Mouse (Mus musculus) gastrocnemius, postnatal 25 days (tissue): Measurements from ENCODE around the gene Muc1. TPM values are rescaled to one million over a fixed set of nuclear protein-coding genes. Genes with fewer than 3 reads are reported as not detected.

Source experiments
- DNase-seq: peaks from one replicate; pipeline ENCODE4 v3.0.0; 2022
- long read RNA-seq, 2 experiments: library from polyadenylated mRNA; stranded (forward); transcript quantifications; one replicate each; pipeline ENCODE4 v2.0.0; 2021
- total RNA-seq, 2 experiments: library from RNA; stranded (reverse); gene quantifications; 1 replicate in 1 of 2; 2 replicates in 1 of 2; pipeline ENCODE4 v1.2.3; 2021

Muc1 gene
- total RNA-seq = under 1 TPM; 0.38 to 0.51 TPM
- long read RNA-seq, experiment 1 = 0 reads
- long read RNA-seq, experiment 2 = 0 reads

DNA sequence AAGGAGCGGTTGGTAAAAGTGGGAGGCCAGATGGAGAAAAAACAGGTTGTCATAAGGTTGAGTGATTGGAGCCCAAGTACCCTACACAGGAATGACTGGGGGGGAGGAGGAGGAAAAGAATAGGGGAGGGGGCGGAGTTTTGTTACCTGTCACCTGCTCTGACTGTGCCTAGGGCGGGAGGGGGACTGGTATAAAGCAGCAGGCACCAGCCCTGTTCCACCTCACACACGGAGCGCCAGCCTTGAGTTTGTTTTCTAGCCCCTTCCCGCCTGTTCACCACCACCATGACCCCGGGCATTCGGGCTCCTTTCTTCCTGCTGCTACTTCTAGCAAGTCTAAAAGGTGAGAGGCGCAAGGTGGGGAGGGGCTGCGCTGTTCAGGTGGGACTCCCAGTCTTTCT is at the start of gene Muc1:
Gene Muc1, plus strand, starts transcription at position 222 of the 400 bp plus-strand sequence.
- DNase-seq = no peak

DNA sequence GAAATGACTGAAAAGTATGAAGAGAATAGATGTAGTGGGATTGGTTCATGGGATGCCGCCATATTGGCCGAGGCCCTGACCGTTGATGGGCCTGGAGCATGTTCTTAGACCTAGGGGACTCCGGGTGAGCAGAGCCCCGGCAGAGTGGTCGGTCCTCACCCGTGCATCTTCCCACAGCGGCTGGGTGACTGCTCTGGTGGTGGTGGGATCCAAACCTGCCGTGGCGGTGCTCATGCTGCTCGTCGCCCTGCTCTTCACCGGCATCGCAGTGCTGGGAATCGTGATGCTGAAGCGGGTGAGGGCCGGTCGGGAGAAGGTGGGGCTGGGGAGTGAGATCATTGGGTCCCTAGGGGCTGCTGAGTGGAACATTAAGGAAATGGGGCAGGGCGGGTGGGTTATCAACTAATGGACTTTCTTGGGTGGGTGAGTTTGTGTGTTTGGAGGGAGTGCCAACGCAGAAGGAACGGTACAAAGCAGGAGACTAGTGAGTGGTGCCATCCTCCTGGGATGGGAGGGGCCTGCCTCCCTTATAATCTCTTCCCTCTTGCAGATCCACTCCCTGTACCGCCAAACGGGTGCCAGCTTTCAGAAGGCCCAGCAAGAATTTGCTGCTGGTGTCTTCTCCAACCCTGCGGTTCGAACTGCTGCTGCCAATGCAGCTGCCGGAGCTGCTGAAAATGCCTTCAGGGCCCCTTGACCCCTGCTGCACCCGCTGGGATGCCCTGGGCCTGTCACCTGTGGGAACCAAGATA is 46.9 kb upstream of the Muc1 start:
- DNase-seq = no peak

DNA sequence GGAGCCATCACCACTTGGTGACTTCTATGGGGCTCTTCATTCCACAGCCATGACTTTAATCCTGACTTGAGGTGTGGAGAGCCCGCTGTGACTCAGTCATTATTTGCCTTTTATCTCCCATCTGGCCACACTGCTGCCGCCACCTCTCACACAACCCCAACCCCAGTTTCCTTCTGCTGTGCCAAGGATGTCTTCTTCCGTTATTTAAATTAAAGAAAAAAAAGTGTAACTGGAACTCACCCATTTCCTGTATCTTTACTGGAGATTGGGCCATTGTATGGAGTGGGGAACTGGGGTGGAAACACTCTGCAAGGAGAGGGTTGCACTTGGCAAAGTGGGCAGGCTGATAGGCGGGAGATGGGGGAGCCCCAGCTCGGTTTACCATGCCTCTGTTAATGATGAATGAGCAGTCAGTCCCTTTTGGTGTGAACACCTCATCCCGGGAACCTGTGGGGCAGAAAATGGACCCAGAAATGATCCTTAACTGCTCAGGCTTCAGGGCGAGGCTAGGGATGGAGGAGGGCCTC is 46.3 kb upstream of the Muc1 start:
- DNase-seq = no peak

DNA sequence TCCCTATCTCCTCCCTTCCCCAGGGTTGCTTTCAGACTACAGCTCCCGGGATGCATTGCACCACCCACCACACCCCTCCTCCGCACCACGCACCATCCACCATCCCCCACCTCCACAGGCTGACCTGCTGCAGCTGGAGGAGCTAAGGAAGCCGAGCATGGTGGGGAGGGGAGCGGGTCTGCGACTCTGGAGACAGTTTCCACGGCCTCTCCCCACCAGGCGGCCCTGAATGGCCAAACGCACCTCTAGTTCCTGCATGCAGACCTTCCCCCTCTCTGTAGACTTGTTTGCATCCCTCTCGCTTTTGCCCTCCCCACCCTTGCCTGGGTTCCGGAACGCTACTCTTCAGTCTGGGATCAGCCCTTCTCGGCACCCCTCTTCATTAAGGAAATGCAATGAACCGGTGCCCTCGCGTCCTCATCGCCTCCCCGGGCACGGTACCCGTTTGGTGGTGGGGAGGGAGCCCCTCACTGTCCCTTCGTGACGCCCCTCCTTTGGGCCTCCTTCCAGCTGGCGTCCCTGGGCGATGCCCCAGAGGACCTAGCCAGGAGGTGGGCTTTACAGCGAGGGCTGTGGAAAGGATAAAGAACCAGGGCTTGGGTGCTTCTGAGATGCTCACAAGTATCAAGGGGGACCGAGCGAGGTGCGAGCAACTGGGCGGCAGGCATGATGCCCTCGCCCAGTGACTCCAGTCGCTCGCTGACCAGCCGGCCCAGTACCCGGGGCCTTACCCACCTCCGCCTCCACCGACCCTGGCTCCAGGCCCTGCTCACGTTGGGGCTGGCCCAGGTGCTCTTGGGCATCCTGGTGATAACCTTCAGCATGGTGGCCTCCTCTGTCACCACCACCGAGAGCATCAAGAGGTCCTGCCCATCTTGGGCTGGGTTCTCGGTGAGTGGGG is 45.5 kb upstream of the Muc1 start, which contains the start of gene Fam189b:
Gene Fam189b, plus strand, starts transcription at position 86 of the 901 bp plus-strand sequence.
- DNase-seq = peak; percentile 86

DNA sequence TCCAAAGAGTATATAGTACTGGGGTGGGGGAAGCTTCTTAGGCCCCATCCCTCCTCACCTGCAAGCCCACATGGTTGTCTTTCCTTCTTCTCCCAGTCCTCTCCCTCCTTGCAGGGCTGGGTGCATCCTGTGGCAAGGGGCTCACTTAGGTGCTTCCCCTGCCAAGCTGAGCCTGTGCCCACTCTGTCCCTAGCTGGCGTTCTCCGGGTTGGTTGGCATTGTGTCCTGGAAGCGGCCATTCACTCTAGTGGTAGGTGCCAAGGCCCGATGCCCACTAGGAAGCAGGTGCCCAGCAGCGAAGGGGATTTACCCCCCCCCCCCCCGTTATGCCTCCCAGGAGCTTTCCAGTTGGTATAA is 44.9 kb upstream of the Muc1 start:
- DNase-seq = no peak

DNA sequence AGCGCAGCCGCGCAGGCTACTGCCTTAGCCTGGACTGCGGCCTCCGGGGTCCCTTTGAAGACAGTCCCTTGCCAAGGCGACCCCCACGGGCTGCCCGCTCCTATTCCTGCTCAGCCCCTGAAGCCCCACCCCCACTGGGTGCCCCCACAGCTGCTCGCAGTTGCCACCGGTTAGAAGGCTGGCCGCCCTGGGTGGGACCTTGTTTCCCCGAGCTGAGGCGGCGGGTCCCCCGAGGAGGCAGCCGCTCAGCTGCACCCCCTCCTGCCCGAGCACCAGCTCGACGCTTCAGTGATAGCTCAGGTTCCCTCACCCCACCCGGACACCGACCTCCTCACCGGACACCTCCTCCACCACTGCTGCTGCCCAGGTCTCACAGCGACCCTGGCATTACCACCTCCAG is 41.7 kb upstream of the Muc1 start:
- no peak for DNase-seq

DNA sequence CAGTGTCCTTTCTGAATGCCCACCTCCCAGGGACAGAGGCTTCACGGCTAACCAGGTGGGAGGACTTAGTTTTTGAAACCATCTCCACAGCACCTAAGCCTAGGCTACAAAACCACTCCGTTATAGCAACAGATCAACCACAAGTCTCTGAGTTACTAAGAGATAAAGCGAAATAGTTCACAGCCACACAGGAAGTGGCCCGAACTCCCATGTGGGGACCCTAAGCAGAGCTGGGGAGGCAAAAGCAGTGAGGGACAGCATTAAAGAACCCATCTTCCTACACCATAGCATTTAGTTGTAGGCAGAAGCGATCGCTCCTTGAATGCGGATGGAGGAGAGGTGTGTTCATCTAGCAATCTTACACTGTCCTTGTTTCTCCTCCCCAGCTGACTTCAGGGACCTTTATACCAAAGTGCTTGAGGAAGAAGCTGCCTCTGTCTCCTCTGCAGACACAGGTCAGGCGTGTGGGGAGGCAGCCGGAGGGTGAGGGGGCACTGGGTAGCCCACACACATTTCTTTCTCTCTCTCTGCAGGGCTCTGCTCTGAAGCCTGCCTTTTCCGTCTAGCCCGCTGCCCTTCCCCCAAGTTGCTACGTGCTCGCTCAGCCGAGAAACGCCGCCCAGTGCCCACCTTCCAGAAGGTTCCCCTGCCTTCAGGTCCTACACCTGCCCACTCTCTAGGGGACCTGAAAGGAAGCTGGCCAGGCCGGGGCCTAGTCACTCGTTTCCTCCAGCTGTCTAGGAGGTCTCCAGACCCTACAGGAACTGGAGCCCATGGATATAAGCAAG is 41.0 kb upstream of the Muc1 start:
- DNase-seq = no peak

DNA sequence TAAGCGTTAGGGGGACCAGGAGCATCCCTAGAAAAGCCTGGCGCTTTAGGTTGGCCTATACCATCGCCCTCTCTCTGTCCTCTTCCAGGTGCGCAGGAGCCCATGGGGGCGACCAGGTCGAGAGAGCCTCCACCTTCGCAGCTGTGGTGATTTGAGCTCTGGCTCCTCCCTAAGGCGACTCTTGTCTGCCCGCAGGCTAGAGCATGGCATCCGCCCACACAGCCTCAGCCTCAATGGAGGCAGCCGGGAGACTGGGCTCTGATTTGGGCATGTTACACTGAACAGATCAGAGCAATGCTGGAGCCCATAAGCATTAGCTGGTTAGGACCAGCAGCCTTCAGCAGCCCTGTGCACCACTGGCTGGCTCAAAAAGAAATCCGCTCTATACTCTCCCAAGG is 40.4 kb upstream of the Muc1 start:
- no peak for DNase-seq

DNA sequence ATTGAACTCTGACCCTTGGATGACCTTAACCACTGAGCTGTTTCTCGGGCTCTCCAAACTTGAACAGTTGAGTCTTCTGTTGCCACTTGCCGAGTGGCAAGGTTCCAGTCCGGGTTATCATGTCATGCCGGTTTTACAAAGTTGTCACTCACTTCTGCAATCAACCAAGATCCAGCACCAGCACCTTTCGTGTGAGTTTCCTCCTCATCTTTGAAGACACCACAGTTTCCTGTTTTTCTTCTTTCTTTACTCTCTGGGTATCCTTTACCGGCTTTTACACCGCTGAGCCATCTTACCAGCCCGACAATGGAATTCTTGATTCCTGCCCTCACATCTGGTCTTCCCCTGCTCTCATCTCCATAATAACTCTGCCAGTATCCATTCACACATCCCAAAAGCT is 38.4 kb upstream of the Muc1 start:
- no peak for DNase-seq

DNA sequence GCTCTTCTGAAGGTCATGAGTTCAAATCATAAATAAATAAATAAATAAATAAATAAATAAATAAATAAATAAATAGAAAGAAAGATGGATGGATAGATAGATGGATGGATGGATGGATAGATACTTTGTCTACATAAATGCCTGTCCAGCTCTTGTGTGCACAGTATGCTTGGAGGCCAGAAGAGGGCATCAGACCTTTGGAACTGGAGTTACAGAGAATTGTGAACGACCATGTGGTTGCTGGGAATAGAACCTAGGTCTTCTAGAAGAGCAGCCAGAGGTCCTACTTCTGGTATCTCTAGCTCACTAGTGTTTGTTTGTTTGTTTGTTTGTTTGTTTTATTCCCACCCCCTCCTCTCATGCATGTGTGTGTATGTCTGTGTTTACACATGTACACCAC is 35.5 kb upstream of the Muc1 start:
- DNase-seq = no peak

DNA sequence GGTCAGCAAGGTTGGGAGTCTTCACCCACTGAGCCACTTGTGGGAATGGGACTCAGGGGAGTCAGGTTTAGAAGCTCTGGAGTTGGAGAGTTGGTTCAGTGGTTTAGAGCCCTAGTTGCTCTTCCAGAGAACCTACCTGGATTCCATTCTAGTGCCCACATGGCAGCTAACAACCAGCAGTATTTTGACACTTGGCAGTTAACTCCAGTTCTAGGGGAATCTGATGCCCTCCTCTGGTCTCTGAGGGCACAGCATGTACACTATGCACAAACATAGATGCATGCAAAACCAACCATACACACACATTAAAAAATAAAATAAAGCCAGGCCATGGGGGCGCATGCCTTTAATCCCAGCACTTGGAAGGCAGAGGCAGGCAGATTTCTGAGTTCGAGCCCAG is 35.0 kb upstream of the Muc1 start:
- no peak for DNase-seq

DNA sequence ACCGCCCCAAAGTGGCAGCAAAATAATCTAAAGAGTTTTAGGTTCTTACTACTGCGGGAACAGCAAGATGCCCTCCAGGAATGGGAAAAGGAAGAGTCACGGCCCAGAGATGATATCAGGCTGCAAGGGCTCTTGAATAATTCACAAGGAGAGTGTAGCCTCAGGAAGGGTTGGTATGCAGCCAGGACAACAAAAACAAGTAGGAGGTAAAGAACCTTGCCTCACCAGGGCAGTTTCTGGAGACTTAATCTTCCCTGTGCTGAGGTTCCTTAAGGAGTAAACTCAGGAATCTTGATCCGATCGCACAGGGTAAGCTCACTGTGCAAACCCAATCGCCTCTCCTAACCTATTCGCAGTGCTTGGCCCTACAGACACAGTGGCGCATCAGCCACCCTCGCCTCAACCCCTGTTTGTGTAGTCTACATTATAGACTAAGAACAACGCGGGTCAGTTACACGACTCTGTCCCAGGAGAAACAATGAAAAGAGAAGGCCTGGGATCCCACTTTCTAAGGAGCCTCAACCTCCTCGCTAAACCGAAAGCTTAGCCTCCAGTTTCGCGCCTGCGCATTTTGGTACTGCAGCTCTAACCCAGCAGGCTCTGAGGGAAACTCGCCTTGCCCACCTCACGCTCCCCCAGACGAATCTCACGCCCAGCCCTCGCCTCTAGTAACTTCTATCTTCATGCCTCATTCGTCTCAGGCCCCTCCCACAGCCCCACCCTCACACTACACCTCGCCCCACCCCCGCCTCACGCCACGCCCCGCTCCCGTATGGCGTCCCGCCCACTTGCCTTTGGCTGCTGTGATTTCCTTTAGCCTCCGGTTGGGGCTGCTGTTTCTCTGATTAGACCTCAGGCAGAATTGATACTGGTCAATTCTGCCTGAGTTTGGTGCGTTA is 32.6 kb upstream of the Muc1 start:
- peak; percentile 90 for DNase-seq

DNA sequence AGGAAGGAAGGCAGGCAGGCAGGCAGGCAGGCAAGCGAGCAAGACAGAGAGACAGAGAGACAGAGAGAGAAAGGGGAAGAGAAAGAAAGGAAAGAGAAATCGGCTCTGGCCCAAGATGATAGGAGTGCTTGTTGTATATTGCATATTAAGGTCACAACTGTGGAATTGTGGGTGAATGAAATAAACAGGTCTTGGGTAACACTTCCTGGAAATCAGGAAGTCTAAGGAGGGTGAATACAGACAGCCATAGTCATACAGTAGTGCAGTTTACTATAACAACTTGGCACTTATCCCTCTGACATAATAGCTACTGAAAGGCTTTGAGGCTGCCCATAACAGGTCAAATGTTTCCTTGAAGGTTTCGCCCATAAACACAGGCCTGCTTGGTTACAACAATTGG is 29.0 kb upstream of the Muc1 start:
- no peak for DNase-seq

DNA sequence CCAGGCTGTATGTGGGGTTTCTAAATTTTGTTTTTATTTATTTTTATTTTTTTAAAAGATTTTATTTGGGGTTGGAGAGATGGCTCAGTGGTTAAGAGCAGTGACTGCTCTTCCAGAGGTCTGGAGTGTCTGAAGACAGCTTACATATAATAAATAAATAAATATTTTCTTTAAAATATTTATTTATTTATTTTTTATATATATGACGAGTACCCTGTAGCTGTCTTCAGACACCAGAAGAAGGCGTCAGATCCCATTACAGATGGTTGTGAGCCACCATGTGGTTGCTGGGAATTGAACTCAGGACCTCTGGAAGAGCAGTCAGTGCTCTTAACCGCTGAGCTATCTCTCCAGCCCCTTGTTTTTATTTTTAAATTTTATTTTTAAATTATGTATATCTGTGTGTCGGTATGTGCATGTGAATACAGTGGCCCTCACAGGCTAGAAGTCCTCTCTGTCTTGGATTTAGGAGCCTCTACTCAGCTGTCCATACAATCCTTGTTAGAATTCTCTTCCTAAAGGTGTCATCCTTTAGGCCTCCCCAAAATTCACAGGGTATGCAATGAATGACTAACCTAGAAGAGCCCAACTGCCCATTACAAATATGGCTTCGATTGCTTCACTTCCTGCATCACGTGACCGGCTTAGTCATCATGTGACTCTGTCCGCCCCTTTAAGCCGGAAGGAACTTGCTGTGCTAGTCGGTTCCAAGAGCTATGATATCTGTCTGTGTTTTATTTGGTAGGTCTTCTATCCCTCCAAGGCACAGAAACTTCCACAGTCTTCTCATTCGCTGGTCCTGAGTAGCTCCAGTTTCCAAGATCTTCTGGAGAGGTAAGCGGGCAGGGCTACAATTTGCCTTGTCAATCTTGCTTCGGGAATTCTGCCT is 26.4 kb upstream of the Muc1 start, which contains the start of gene Gba:
Gene Gba, plus strand, starts transcription at position 676 of the 889 bp plus-strand sequence.
- peak; percentile 67 for DNase-seq

DNA sequence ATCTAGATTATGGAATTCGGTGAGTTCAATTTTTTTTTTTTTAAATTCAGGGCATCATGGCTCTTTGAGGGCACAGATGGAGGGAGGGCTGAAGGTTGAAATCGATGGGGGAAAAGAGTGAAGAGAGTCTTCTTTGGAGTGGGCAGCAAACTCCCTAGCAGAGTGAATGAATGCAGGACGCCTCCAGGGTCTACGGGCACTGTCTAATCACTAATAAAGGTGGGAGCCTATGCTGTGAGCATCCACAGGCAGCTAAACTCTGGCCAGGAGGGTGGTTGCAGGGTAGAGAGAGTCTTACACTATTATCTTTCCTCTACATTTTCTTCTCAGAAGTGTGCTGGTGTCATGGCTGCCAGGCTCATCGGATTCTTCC is 25.7 kb upstream of the Muc1 start:
- no peak for DNase-seq

DNA sequence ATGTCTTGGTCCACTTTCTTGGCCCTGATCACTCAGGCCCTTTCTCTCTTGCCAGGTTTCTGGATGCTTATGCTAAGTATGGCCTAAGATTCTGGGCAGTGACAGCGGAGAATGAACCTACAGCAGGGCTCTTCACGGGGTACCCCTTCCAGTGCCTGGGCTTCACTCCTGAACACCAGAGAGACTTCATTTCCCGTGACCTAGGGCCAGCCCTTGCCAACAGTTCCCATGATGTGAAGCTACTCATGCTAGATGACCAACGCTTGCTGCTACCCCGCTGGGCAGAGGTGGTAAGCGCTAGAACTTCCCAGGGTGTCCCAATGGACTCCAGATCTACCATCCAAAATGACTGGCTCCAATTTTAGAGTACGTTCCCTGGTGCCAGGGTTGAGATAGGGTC is 22.8 kb upstream of the Muc1 start:
- DNase-seq = no peak

DNA sequence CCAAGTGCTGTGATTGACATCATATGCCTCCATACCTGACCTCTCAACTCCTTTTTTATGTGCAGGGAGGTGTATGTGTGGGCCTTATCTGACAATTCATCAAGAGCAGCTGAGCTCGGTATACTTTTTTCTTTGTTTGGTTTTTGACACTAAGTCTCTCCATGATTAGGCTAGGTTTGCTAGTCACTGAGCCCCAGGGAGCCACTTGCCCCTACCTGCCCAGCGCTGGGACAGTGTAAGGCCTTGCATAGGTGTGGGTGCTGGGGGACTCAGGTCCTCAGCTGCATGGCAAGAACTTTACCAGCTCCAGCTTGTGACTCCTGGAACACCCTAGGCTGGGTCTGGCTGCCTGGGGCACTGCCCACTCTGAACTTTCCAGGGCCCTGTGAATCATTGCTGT is 22.2 kb upstream of the Muc1 start:
- DNase-seq = no peak

DNA sequence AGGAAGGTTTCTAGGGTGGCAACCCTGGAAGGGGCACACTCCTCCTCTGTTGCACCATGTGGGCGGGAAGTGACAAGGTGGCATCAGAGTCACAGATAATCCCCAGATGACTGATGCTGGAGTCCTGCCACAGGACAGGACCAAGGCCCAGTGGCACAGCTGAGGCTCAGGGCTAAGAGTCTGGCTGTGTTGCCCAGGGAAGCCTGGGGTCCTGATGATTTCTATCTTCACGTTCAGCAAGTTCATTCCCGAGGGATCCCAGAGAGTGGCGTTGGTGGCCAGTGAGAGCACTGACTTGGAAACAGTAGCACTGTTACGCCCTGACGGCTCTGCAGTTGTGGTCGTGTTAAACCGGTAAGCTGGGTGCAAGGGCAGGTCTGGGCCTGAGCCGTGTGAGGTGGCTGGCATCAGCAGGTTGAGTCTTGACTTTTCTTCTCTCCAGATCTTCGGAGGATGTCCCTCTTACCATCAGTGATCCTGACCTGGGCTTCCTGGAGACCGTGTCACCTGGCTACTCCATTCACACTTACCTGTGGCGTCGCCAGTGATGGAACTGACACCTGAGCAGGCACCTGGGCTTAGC is 20.7 kb upstream of the Muc1 start:
- DNase-seq = no peak

DNA sequence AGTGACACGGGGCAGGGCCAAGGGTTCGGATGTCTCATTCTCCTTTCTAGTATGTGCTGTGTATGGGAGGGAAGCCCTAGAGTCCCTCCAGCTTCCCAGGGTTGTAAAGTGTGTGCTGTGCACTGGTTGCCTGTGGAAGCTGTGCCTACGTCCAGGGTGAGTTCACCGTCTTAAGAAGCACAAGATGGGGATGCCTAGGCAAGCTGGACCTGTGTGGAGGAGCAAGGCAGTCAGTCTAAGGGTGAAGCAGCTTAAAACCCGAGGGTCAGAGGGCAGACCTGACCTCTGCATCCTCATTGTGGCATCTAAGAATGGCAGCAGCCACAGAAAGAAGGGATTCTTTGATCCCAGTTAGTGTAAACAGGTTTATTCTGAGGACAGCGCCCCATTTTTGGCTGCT is 20.1 kb upstream of the Muc1 start:
- DNase-seq = no peak

DNA sequence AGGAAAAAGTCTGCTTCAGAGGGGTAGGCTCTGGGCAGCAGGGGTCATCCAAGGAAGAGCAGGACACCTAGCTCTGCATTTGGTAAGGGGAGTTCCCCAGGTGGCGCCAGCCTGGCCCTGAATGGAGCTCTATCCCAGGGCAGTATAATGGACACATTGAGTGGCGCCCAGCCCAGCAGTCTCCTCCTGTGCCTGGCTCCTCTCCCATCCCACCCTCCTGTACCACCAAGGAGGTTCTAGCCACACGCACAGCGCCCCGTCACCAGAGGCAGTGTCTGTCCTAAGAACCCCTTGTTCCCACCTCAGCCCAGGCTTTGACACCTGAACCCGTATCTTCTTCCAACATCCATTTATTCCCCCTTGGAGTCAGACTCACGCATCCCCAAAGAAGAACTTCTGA is 19.1 kb upstream of the Muc1 start:
- no peak for DNase-seq
